Mouse (Mus musculus) lung, postnatal 0 days (tissue): ENCODE measurements around the gene Gigyf1.

Source experiments
- CTCF ChIP-seq: IDR thresholded peaks from 2 replicates; pipeline ENCODE4 v1.5.1; 2016; ENCODE audit warnings: antibody characterized with exemption, mild to moderate bottlenecking
- EP300 ChIP-seq: IDR thresholded peaks from 2 replicates; pipeline ENCODE4 v1.6.1; 2016; ENCODE audit warnings: antibody characterized with exemption, mild to moderate bottlenecking, control low read depth

- TF ChIP-seq CTCF (no peak), EP300 (no peak)
These were observed 44.6 kb downstream of the Gigyf1 start for GRCm38 (mm10) chr5:137562965-137563364.
